Mouse (Mus musculus) heart, postnatal 0 days (tissue): ENCODE results near the gene Stfa2l1.
"Not testable (repeated sequence)": the region's sequence is repeated elsewhere in the genome, so short reads cannot be mapped to it uniquely, and the experiment has no call there.

Experiments used
- CTCF ChIP-seq: IDR thresholded peaks from 2 replicates; pipeline ENCODE4 v1.5.1; 2016; ENCODE audit warnings: antibody characterized with exemption, control low read depth, low read depth
- EP300 ChIP-seq: IDR thresholded peaks from 2 replicates; pipeline ENCODE4 v1.6.1; 2016; ENCODE audit warnings: antibody characterized with exemption, low read depth

DNA sequence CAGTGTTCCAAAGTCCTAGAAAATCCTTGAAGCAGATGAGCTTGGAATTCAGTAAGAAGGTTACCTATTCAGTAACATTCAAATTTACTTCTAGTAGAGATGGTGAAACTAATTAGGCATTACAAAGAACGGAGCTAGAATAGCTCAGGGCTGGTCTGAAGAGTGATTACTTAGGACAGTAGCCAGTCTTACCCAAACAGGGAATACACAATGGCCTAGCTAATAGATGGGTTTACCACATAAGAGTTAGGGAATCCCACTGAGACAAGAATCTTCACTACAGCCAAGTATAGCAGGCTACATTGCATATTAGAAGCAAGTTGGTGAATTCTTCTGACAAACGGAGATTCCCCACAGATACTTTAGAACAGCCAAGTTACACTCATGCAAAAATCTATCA, 49.1 kb downstream of the Stfa2l1 start:
- TF ChIP-seq CTCF, EP300: not testable (repeated sequence)
